Mouse (Mus musculus) midbrain, embryonic 11.5 days (tissue): ENCODE measurements at regions not wholly inside any gene's neighbourhood (a gene's known extent, or its start where the extent isn't known, plus 50 kb on each side); places are given as distances from the start of the nearest gene placed in this dataset.

Experiments
- ATAC-seq: fragments of 200-750 bp; cut with Nextera tagmentation; 2 replicates; pipeline ENCODE4 v1.8.0; 2017; ENCODE audit warnings: moderate TSS enrichment, moderate library complexity; ENCODE audit not compliant: low FRiP score
- DNase-seq: peaks from one replicate; pipeline ENCODE4 v3.0.0; 2015; ENCODE audit warnings: low spot score; ENCODE audit errors: missing footprints
- H3K27ac ChIP-seq: fragments of 300-500 bp; sonication (generic); 2 replicates; pipeline ENCODE4 v1.5.1; 2014; ENCODE audit warnings: low read depth, low read length
- H3K27me3 ChIP-seq: fragments of 300-500 bp; sonication (generic); 2 replicates; pipeline ENCODE4 v1.6.1; 2014; ENCODE audit warnings: mild to moderate bottlenecking, low read length, moderate library complexity, mixed read lengths; ENCODE audit not compliant: control insufficient read depth, insufficient read depth
- H3K36me3 ChIP-seq: fragments of 300-500 bp; sonication (generic); 2 replicates; pipeline ENCODE4 v1.6.1; 2014; ENCODE audit warnings: mild to moderate bottlenecking, low read length, moderate library complexity, mixed read lengths; ENCODE audit not compliant: control insufficient read depth, insufficient read depth
- H3K4me1 ChIP-seq: fragments of 300-500 bp; sonication (generic); 2 replicates; pipeline ENCODE4 v1.6.1; 2014; ENCODE audit warnings: low read length; ENCODE audit not compliant: control insufficient read depth, insufficient read depth
- H3K4me2 ChIP-seq: fragments of 300-500 bp; sonication (generic); 2 replicates; pipeline ENCODE4 v1.6.1; 2014; ENCODE audit warnings: mild to moderate bottlenecking, moderate library complexity
- H3K4me3 ChIP-seq: fragments of 300-500 bp; sonication (generic); 2 replicates; pipeline ENCODE4 v1.5.1; 2014; ENCODE audit warnings: low read depth, low read length
- H3K9ac ChIP-seq: fragments of 300-500 bp; sonication (generic); 2 replicates; pipeline ENCODE4 v1.6.1; 2014; ENCODE audit warnings: low read length
- H3K9me3 ChIP-seq: fragments of 300-500 bp; sonication (generic); 2 replicates; pipeline ENCODE4 v1.6.1; 2016; ENCODE audit warnings: low read length; ENCODE audit not compliant: control insufficient read depth
- WGBS: fragments of 180-500 bp; shearing (Covaris S2); extraction: QIAGEN DNeasy Blood & Tissue Kit; methylation state at CpG from one replicate; pipeline ENCODE4 v1.1.7; 2014; 5-methylcytosine and 5-hydroxymethylcytosine counted together

- Histone ChIP-seq H3K27me3 (no peaks in the 10 kb centered on the region), H3K4me3 (no peak overlapping the region), H3K9ac (no peak overlapping the region), H3K4me1 (peaks cover 3% of the 10 kb centered on the region; the same call in 1 of the 2 replicates), H3K4me2 (no peak overlapping the region), H3K9me3 (no peaks in the 10 kb centered on the region), H3K36me3 (no peaks in the 10 kb centered on the region), H3K27ac (no peak overlapping the region)
- ATAC-seq (no peak), DNase-seq (no peak)
- 28% methylated on average over 4 of the region's 4 CpGs for WGBS
Observed at GRCm38 (mm10) chr10:16640136-16640535, 1082.9 kb upstream of the Cited2 start.

- Histone ChIP-seq H3K4me3 (no peak overlapping the region), H3K9ac (no peak overlapping the region), H3K9me3 (no peaks in the 10 kb centered on the region), H3K4me1 (no peaks in the 10 kb centered on the region), H3K27me3 (no peaks in the 10 kb centered on the region), H3K27ac (no peak overlapping the region), H3K36me3 (no peaks in the 10 kb centered on the region), H3K4me2 (no peak overlapping the region)
- ATAC-seq = no peak
- WGBS = 85% methylated on average over 1 of the region's 1 CpGs
- no peak for DNase-seq
Observed at GRCm38 (mm10) chr10:16650120-16650519, 1072.9 kb upstream of the Cited2 start.

- no peak overlapping the region for H3K4me2 ChIP-seq
- 87% methylated on average over 4 of the region's 4 CpGs for WGBS
- no peaks in the 10 kb centered on the region for H3K4me1 ChIP-seq
- DNase-seq = no peak
- H3K36me3 ChIP-seq = no peaks in the 10 kb centered on the region
- no peak for ATAC-seq
- H3K4me3 ChIP-seq = no peak overlapping the region
- H3K27ac ChIP-seq = no peak overlapping the region
- no peaks in the 10 kb centered on the region for H3K27me3 ChIP-seq
- H3K9me3 ChIP-seq = no peaks in the 10 kb centered on the region
- H3K9ac ChIP-seq = no peak overlapping the region
Observed at GRCm38 (mm10) chr10:16652450-16652849, 1070.6 kb upstream of the Cited2 start.

GRCm38 (mm10) chr10:16664483-16664882 is 1058.5 kb upstream of the Cited2 start:
- 75% methylated on average over 1 of the region's 1 CpGs for WGBS
- Histone ChIP-seq H3K4me1 (no peaks in the 10 kb centered on the region), H3K4me2 (no peak overlapping the region), H3K9ac (no peak overlapping the region), H3K27me3 (no peaks in the 10 kb centered on the region), H3K9me3 (no peaks in the 10 kb centered on the region), H3K4me3 (no peak overlapping the region), H3K36me3 (no peaks in the 10 kb centered on the region), H3K27ac (no peak overlapping the region)
- DNase-seq (no peak), ATAC-seq (0 out of 2 replicates have a peak, but pooled peaks have one; percentile 27)

- no peaks in the 10 kb centered on the region for H3K4me1 ChIP-seq
- H3K9ac ChIP-seq = no peak overlapping the region
- no peaks in the 10 kb centered on the region for H3K27me3 ChIP-seq
- DNase-seq (no peak), ATAC-seq (no peak)
- WGBS = 61% methylated on average over 2 of the region's 2 CpGs
- no peaks in the 10 kb centered on the region for H3K9me3 ChIP-seq
- H3K4me2 ChIP-seq = no peak overlapping the region
- H3K4me3 ChIP-seq = no peak overlapping the region
- H3K27ac ChIP-seq = no peak overlapping the region
- H3K36me3 ChIP-seq = no peaks in the 10 kb centered on the region
Observed at GRCm38 (mm10) chr10:16670286-16670685, 1052.7 kb upstream of the Cited2 start.

GRCm38 (mm10) chr10:16681001-16681400 is 1042.0 kb upstream of the Cited2 start:
- Histone ChIP-seq H3K4me2 (no peak overlapping the region), H3K27ac (no peak overlapping the region), H3K9me3 (no peaks in the 10 kb centered on the region), H3K9ac (no peak overlapping the region), H3K4me1 (no peaks in the 10 kb centered on the region), H3K36me3 (no peaks in the 10 kb centered on the region), H3K27me3 (no peaks in the 10 kb centered on the region), H3K4me3 (no peak overlapping the region)
- ATAC-seq = no peak
- no peak for DNase-seq
- WGBS = 90% methylated on average over 3 of the region's 3 CpGs

- H3K27me3 ChIP-seq = no peaks in the 10 kb centered on the region
- no peaks in the 10 kb centered on the region for H3K9me3 ChIP-seq
- no peak for ATAC-seq
- H3K4me3 ChIP-seq = no peak overlapping the region
- DNase-seq = no peak
- no peaks in the 10 kb centered on the region for H3K36me3 ChIP-seq
- H3K9ac ChIP-seq = no peak overlapping the region
- no peak overlapping the region for H3K27ac ChIP-seq
- no peak overlapping the region for H3K4me2 ChIP-seq
- 98% methylated on average over 1 of the region's 1 CpGs for WGBS
- H3K4me1 ChIP-seq = no peaks in the 10 kb centered on the region
Observed at GRCm38 (mm10) chr10:16685352-16685751, 1037.7 kb upstream of the Cited2 start.

GRCm38 (mm10) chr10:16706976-16707375 is 1016.0 kb upstream of the Cited2 start:
- DNase-seq (no peak), ATAC-seq (no peak)
- no peaks in the 10 kb centered on the region for H3K36me3 ChIP-seq
- no peaks in the 10 kb centered on the region for H3K4me1 ChIP-seq
- H3K27ac ChIP-seq = no peak overlapping the region
- no peak overlapping the region for H3K9ac ChIP-seq
- H3K4me2 ChIP-seq = no peak overlapping the region
- H3K9me3 ChIP-seq = no peaks in the 10 kb centered on the region
- H3K4me3 ChIP-seq = no peak overlapping the region
- no peaks in the 10 kb centered on the region for H3K27me3 ChIP-seq
- 79% methylated on average over 2 of the region's 2 CpGs for WGBS

GRCm38 (mm10) chr10:16713143-16713542 is 1009.9 kb upstream of the Cited2 start:
- Histone ChIP-seq H3K36me3 (no peaks in the 10 kb centered on the region), H3K27ac (no peak overlapping the region), H3K4me1 (no peaks in the 10 kb centered on the region), H3K4me2 (no peak overlapping the region), H3K4me3 (no peak overlapping the region), H3K27me3 (no peaks in the 10 kb centered on the region), H3K9me3 (no peaks in the 10 kb centered on the region), H3K9ac (no peak overlapping the region)
- 70% methylated on average over 3 of the region's 3 CpGs for WGBS
- DNase-seq (no peak), ATAC-seq (no peak)

GRCm38 (mm10) chr10:16714065-16714464 is 1009.0 kb upstream of the Cited2 start:
- no peak overlapping the region for H3K27ac ChIP-seq
- H3K4me2 ChIP-seq = no peak overlapping the region
- ATAC-seq = no peak

More at GRCm38 (mm10) chr10:16714065-16714464, 1009.0 kb upstream of the Cited2 start:
- Histone ChIP-seq H3K27me3 (no peaks in the 10 kb centered on the region), H3K4me3 (no peak overlapping the region), H3K9me3 (no peaks in the 10 kb centered on the region), H3K4me1 (no peaks in the 10 kb centered on the region), H3K9ac (no peak overlapping the region), H3K36me3 (no peaks in the 10 kb centered on the region)
- no peak for DNase-seq
- 82% methylated on average over 4 of the region's 4 CpGs for WGBS
